Mouse (Mus musculus) heart, embryonic 15.5 days (tissue): ENCODE data around the gene Lrrc8d. TPM values are rescaled to one million over a fixed set of nuclear protein-coding genes. Genes with fewer than 3 reads are reported as not detected.

Experiments used
- ATAC-seq: fragments of 200-750 bp; cut with Nextera tagmentation; replicated peaks from 2 replicates; pipeline ENCODE4 v1.8.0; 2017; ENCODE audit warnings: low read depth, moderate TSS enrichment; ENCODE audit not compliant: insufficient number of reproducible peaks, insufficient read depth, low FRiP score
- H3K27ac ChIP-seq: fragments of 300-500 bp; sonication (generic); 2 replicates; pipeline ENCODE4 v1.5.1; 2015; ENCODE audit warnings: mild to moderate bottlenecking, inconsistent platforms
- H3K27me3 ChIP-seq: fragments of 300-500 bp; sonication (generic); 2 replicates; pipeline ENCODE4 v1.6.1; 2015; ENCODE audit warnings: inconsistent platforms
- H3K36me3 ChIP-seq: fragments of 300-500 bp; sonication (generic); 2 replicates; pipeline ENCODE4 v1.6.1; 2015; ENCODE audit warnings: mild to moderate bottlenecking, inconsistent platforms
- H3K4me1 ChIP-seq: fragments of 300-500 bp; sonication (generic); replicated peaks from 2 replicates; pipeline ENCODE4 v1.6.1; 2015; ENCODE audit warnings: inconsistent platforms
- H3K4me2 ChIP-seq: fragments of 300-500 bp; sonication (generic); 2 replicates; pipeline ENCODE4 v1.6.1; 2015; ENCODE audit warnings: inconsistent platforms, mild to moderate bottlenecking, moderate library complexity
- H3K4me3 ChIP-seq: fragments of 300-500 bp; sonication (generic); 2 replicates; pipeline ENCODE4 v1.5.1; 2015; ENCODE audit warnings: mild to moderate bottlenecking, inconsistent platforms
- H3K9ac ChIP-seq: fragments of 300-500 bp; sonication (generic); 2 replicates; pipeline ENCODE4 v1.6.1; 2015; ENCODE audit warnings: mild to moderate bottlenecking, inconsistent platforms
- H3K9me3 ChIP-seq: fragments of 300-500 bp; sonication (generic); replicated peaks from 2 replicates; pipeline ENCODE4 v1.6.1; 2016; ENCODE audit warnings: inconsistent platforms
- WGBS: fragments of 180-500 bp; shearing (Covaris S2); methylation state at CpG from one replicate; pipeline ENCODE4 v1.1.7; 2015; ENCODE audit warnings: mixed read lengths; 5-methylcytosine and 5-hydroxymethylcytosine counted together
- polyA plus RNA-seq: library from polyadenylated mRNA; unstranded; fragments of >200 nt; fragmentation: Nextera tagmentation; extraction: Ambion mirVana; gene quantifications from 2 replicates; pipeline ENCODE4 v1.2.1, GENCODE M21; 2015

Gene Lrrc8d
- polyA plus RNA-seq, 1 experiment from 2014 or later, result 7.4 TPM

GRCm38 (mm10) chr5:105876925-105877774, 177.4 kb downstream of the Lrrc8d start:
- WGBS, result under 1% methylated on average over 46 of the region's 46 CpGs
- Histone ChIP-seq H3K9ac (peak overlapping the region; percentile 97), H3K27me3 (no peaks in the 10 kb centered on the region), H3K4me2 (peak overlapping the region; percentile 66), H3K9me3 (no peaks in the 10 kb centered on the region), H3K4me1 (peaks cover 38% of the 10 kb centered on the region), H3K36me3 (no peaks in the 10 kb centered on the region), H3K27ac (peak overlapping the region; percentile 91), H3K4me3 (peak overlapping the region; percentile 90)
- no peak for ATAC-seq

Other genes with a start within 250 kb of the Lrrc8d start
- gene Lrrc8c, start 180.6 kb upstream of the Lrrc8d start, polyA plus RNA-seq, result 20.8 and 25.2 TPM in 2 replicates
- gene Zfp326, start 176.6 kb downstream of the Lrrc8d start, polyA plus RNA-seq, result 24.9 and 29.2 TPM in 2 replicates